Mouse (Mus musculus) neural tube, embryonic 12.5 days (tissue): ENCODE results near the gene Kyat3. TPM values are rescaled to one million over a fixed set of nuclear protein-coding genes. Genes with fewer than 3 reads are reported as not detected.
A peak's percentile ranks its signal among the peaks of the same experiment; 100 is the strongest.

Experiments used
- ATAC-seq: fragments of 200-750 bp; cut with Nextera tagmentation; 2 replicates; pipeline ENCODE4 v1.8.0; 2017; ENCODE audit warnings: low read depth, mild to moderate bottlenecking, moderate TSS enrichment, moderate library complexity; ENCODE audit not compliant: low FRiP score
- H3K27ac ChIP-seq: fragments of 300-500 bp; sonication (generic); 2 replicates; pipeline ENCODE4 v1.5.1; 2016
- H3K27me3 ChIP-seq: fragments of 300-500 bp; sonication (generic); replicated peaks from 2 replicates; pipeline ENCODE4 v1.6.1; 2016; ENCODE audit warnings: mild to moderate bottlenecking
- H3K36me3 ChIP-seq: fragments of 300-500 bp; sonication (generic); 2 replicates; pipeline ENCODE4 v1.6.1; 2016; ENCODE audit warnings: mild to moderate bottlenecking
- H3K4me1 ChIP-seq: fragments of 300-500 bp; sonication (generic); 2 replicates; pipeline ENCODE4 v1.6.1; 2016
- H3K4me2 ChIP-seq: fragments of 300-500 bp; sonication (generic); replicated peaks from 2 replicates; pipeline ENCODE4 v1.6.1; 2016; ENCODE audit warnings: mild to moderate bottlenecking
- H3K4me3 ChIP-seq: fragments of 300-500 bp; sonication (generic); 2 replicates; pipeline ENCODE4 v1.5.1; 2016
- H3K9ac ChIP-seq: fragments of 300-500 bp; sonication (generic); 2 replicates; pipeline ENCODE4 v1.6.1; 2016; ENCODE audit warnings: mild to moderate bottlenecking
- H3K9me3 ChIP-seq: fragments of 300-500 bp; sonication (generic); 2 replicates; pipeline ENCODE4 v1.6.1; 2016; ENCODE audit warnings: mild to moderate bottlenecking
- WGBS: fragments of 180-500 bp; shearing (Covaris S2); methylation state at CpG from one replicate; pipeline ENCODE4 v1.1.7; 2016; 5-methylcytosine and 5-hydroxymethylcytosine counted together
- polyA plus RNA-seq: library from polyadenylated mRNA; unstranded; fragments of >200 nt; fragmentation: Nextera tagmentation; extraction: Ambion mirVana; gene quantifications from 2 replicates; pipeline ENCODE4 v1.2.1, GENCODE M21; 2016

Gene Kyat3
- polyA plus RNA-seq, 1 experiment from 2014 or later: 9.6 TPM

DNA sequence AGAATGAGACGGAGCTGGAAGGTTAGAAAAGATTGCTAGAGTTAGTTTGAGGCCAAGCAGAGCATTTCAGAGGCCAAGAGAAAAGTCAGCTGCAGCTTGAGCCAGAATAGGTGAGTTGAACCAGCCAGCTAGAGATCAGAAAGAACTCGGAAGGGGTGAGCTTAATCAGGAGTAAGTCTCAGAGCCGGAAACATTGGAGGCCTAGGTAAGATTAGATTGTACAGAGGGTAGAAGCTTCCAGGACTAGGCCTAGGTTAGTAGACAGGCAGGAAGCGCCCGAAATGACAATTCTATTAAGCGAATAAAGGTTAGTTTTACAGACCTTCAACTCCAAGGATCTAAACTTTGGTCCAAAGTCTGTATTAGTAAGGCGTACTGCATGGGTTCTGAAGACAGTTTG, 57.7 kb downstream of the Kyat3 start:
- WGBS: 87% methylated on average over 7 of the region's 7 CpGs
- no peak overlapping the region for H3K9ac ChIP-seq
- ATAC-seq: no peak
- H3K9me3 ChIP-seq: no peaks in the 10 kb centered on the region
- no peak overlapping the region for H3K4me3 ChIP-seq
- H3K27me3 ChIP-seq: no peaks in the 10 kb centered on the region
- H3K4me1 ChIP-seq: no peaks in the 10 kb centered on the region
- no peak overlapping the region for H3K27ac ChIP-seq
- no peaks in the 10 kb centered on the region for H3K36me3 ChIP-seq
- H3K4me2 ChIP-seq: no peak overlapping the region

- no peak overlapping the region for H3K9ac ChIP-seq
- WGBS: 68% methylated on average over 6 of the region's 6 CpGs
- H3K9me3 ChIP-seq: no peaks in the 10 kb centered on the region
- H3K4me2 ChIP-seq: no peak overlapping the region
- no peak overlapping the region for H3K4me3 ChIP-seq
- H3K27ac ChIP-seq: no peak overlapping the region
- no peaks in the 10 kb centered on the region for H3K27me3 ChIP-seq
- H3K36me3 ChIP-seq: no peaks in the 10 kb centered on the region
- ATAC-seq: no peak
- no peaks in the 10 kb centered on the region for H3K4me1 ChIP-seq
Measured at GRCm38 (mm10) chr3:142760356-142760755, 59.5 kb downstream of the Kyat3 start.

GRCm38 (mm10) chr3:142764995-142765777, 64.3 kb downstream of the Kyat3 start, which contains the start of gene Gtf2b:
Gene Gtf2b (plus strand): TSS chr3:142765045.
- H3K27ac ChIP-seq: peak within 1 kb of the TSS; percentile 71

DNA sequence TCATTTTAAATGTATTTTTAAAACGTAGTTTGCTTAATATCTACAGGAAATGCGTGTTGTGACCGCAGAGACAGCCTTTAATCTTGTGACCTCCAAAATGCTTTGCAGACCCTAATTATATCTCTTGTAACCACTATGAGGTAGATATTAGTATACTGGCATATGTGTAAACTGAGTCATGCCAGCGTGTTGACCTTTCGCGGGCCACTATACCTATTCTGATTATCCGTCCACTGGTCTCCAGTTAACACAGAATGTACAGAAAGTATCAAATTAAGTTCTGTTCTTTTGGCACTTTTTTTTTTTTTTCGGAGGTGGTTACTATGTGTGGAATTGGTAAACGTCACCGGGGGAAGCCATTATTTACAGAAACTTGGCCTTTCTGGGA, 64.9 kb downstream of the Kyat3 start:
- H3K27me3 ChIP-seq: no peaks in the 10 kb centered on the region
- 30% methylated on average over 10 of the region's 10 CpGs for WGBS
- H3K4me3 ChIP-seq: peak overlapping the region; percentile 82
- no peak for ATAC-seq
- H3K27ac ChIP-seq: no peak overlapping the region
- peak overlapping the region; percentile 90 for H3K9ac ChIP-seq
- H3K36me3 ChIP-seq: no peaks in the 10 kb centered on the region
- peaks cover 15% of the 10 kb centered on the region for H3K4me1 ChIP-seq
- no peaks in the 10 kb centered on the region for H3K9me3 ChIP-seq
- peak overlapping the region; percentile 76 for H3K4me2 ChIP-seq

More at GRCm38 (mm10) chr3:142764995-142765777, 64.3 kb downstream of the Kyat3 start, which contains the start of gene Gtf2b:
- under 1% methylated on average over 64 of the region's 64 CpGs for WGBS
- Histone ChIP-seq H3K4me1 (peaks cover 15% of the 10 kb centered on the region), H3K9ac (peak within 1 kb of the TSS; percentile 90), H3K36me3 (no peaks in the 10 kb centered on the region), H3K4me2 (peak within 1 kb of the TSS; percentile 76), H3K27me3 (no peaks in the 10 kb centered on the region), H3K4me3 (peak within 1 kb of the TSS; percentile 82), H3K9me3 (no peaks in the 10 kb centered on the region)
- ATAC-seq: peak; percentile 100

DNA sequence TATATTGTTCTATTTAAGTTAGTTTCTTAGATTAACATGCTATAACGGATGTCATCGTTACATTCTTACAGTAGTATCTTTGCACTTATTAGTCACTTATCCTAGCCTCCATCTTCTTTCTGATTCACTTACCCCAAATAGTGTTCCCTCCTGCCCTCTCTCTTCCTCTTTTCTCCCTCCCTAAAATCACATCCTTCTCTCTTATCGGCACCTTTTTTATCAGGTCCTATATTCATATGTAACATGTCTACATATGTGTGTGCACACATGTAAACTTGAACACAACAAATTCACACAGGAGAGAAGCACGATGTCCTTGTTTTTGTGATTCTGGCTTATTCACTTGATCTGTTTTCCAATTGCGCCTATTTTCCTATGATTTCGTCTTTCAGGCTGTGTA, 67.6 kb downstream of the Kyat3 start:
- no peak overlapping the region for H3K27ac ChIP-seq
- no peak overlapping the region for H3K4me3 ChIP-seq
- peaks cover 15% of the 10 kb centered on the region for H3K36me3 ChIP-seq
- H3K9me3 ChIP-seq: no peaks in the 10 kb centered on the region
- ATAC-seq: no peak
- H3K27me3 ChIP-seq: no peaks in the 10 kb centered on the region
- 97% methylated on average over 6 of the region's 6 CpGs for WGBS
- H3K4me1 ChIP-seq: peaks cover 15% of the 10 kb centered on the region
- H3K9ac ChIP-seq: no peak overlapping the region
- no peak overlapping the region for H3K4me2 ChIP-seq

DNA sequence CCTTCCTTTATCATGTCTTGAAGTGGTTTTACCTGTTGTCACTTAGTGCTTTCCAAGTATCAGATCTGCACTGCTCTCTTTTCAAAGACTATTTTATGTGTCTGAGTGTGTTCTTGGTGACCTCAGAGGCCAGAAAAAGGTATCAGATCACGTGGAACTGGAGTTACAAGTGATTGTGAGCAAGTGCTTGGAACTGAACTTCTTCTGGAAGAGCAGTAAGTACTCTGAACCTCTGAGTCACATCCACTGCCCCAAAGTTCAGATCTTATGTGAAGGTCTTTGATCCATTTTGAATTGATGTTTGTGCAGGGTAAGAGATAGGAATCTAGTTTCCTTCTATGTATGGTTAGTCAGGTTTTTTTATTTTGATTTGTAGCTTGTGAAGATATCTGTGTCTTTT, 69.7 kb downstream of the Kyat3 start:
- H3K4me3 ChIP-seq: no peak overlapping the region
- peaks cover 17% of the 10 kb centered on the region for H3K36me3 ChIP-seq
- peaks cover 15% of the 10 kb centered on the region for H3K4me1 ChIP-seq
- H3K9ac ChIP-seq: no peak overlapping the region
- no peaks in the 10 kb centered on the region for H3K27me3 ChIP-seq
- no peak overlapping the region for H3K27ac ChIP-seq
- no peak overlapping the region for H3K4me2 ChIP-seq
- no peak for ATAC-seq
- 80% methylated on average over 1 of the region's 1 CpGs for WGBS
- H3K9me3 ChIP-seq: no peaks in the 10 kb centered on the region

GRCm38 (mm10) chr3:142773538-142774191, 72.8 kb downstream of the Kyat3 start:
- WGBS: 88% methylated on average over 4 of the region's 4 CpGs
- H3K9ac ChIP-seq: no peak overlapping the region
- no peak overlapping the region for H3K27ac ChIP-seq
- no peaks in the 10 kb centered on the region for H3K27me3 ChIP-seq
- no peaks in the 10 kb centered on the region for H3K9me3 ChIP-seq
- ATAC-seq: no peak
- H3K4me3 ChIP-seq: no peak overlapping the region
- H3K4me2 ChIP-seq: no peak overlapping the region
- no peaks in the 10 kb centered on the region for H3K4me1 ChIP-seq
- H3K36me3 ChIP-seq: peaks cover 23% of the 10 kb centered on the region

GRCm38 (mm10) chr3:142777227-142777626, 76.4 kb downstream of the Kyat3 start:
- ATAC-seq: no peak

DNA sequence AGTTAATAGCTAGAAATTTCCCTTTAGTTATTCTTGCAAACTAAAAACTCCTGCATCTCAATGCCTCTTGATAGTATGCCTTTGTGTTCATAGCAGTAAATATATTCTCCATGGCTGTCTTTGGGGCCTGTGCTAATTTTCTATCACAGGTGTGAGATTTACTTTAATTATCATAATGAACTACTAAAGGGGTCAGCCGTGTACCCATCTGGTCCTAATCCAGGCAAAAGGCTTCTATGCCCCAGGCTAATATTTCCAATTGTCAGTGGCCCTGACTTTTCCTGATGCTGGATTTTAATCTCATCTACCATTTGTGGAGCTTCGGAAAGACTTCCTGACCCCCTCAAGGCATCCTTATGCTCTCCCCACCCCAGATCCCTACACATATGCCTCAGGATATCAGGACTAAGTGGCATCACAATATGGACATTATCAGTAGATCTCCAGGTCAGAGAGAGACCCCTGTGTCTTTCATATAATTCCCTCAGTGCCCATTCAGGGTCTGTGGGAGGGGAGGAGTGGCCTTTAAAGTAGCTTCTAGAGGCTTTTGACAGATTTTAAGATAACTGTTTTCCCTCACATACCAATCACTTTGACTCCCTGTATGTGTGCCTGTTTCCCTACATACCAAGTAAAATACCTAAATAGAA, 85.7 kb downstream of the Kyat3 start:
- Histone ChIP-seq H3K36me3 (peaks cover 41% of the 10 kb centered on the region), H3K27me3 (no peaks in the 10 kb centered on the region), H3K9ac (no peak overlapping the region), H3K4me1 (no peaks in the 10 kb centered on the region), H3K4me3 (no peak overlapping the region), H3K9me3 (no peaks in the 10 kb centered on the region), H3K27ac (no peak overlapping the region), H3K4me2 (no peak overlapping the region)
- ATAC-seq: peak; percentile 31; the same call in 1 of the 2 replicates
- WGBS: 58% methylated on average over 2 of the region's 2 CpGs

More at GRCm38 (mm10) chr3:142777227-142777626, 76.4 kb downstream of the Kyat3 start:
- WGBS: 87% methylated on average over 3 of the region's 3 CpGs
- Histone ChIP-seq H3K27ac (no peak overlapping the region), H3K36me3 (peaks cover 53% of the 10 kb centered on the region), H3K4me2 (no peak overlapping the region), H3K4me1 (no peaks in the 10 kb centered on the region), H3K9me3 (no peaks in the 10 kb centered on the region), H3K27me3 (no peaks in the 10 kb centered on the region), H3K9ac (no peak overlapping the region), H3K4me3 (no peak overlapping the region)

GRCm38 (mm10) chr3:142795587-142795986, 94.7 kb downstream of the Kyat3 start:
- Histone ChIP-seq H3K36me3 (peaks cover 46% of the 10 kb centered on the region), H3K27me3 (no peaks in the 10 kb centered on the region), H3K4me1 (no peaks in the 10 kb centered on the region), H3K27ac (no peak overlapping the region), H3K4me2 (no peak overlapping the region), H3K4me3 (no peak overlapping the region), H3K9me3 (no peaks in the 10 kb centered on the region), H3K9ac (no peak overlapping the region)
- ATAC-seq: no peak
- 94% methylated on average over 3 of the region's 3 CpGs for WGBS
